Mouse (Mus musculus) hindbrain, embryonic 15.5 days (tissue): ENCODE measurements at regions not wholly inside any gene's neighbourhood (a gene's known extent, or its start where the extent isn't known, plus 50 kb on each side); places are given as distances from the start of the nearest gene placed in this dataset.

Experiments
- ATAC-seq: fragments of 200-750 bp; cut with Nextera tagmentation; 2 replicates; pipeline ENCODE4 v1.8.0; 2017; ENCODE audit warnings: low read depth, moderate number of reproducible peaks, moderate TSS enrichment; ENCODE audit not compliant: low FRiP score
- H3K27ac ChIP-seq: fragments of 300-500 bp; sonication (generic); replicated peaks from 2 replicates; pipeline ENCODE4 v1.5.1; 2015; ENCODE audit warnings: mild to moderate bottlenecking, inconsistent platforms
- H3K27me3 ChIP-seq: fragments of 300-500 bp; sonication (generic); 2 replicates; pipeline ENCODE4 v1.6.1; 2015; ENCODE audit warnings: control low read depth, inconsistent platforms
- H3K36me3 ChIP-seq: fragments of 300-500 bp; sonication (generic); 2 replicates; pipeline ENCODE4 v1.6.1; 2015; ENCODE audit warnings: control low read depth, inconsistent platforms
- H3K4me1 ChIP-seq: fragments of 300-500 bp; sonication (generic); replicated peaks from 2 replicates; pipeline ENCODE4 v1.6.1; 2015; ENCODE audit warnings: control low read depth, inconsistent platforms
- H3K4me2 ChIP-seq: fragments of 300-500 bp; sonication (generic); 2 replicates; pipeline ENCODE4 v1.6.1; 2015; ENCODE audit warnings: moderate library complexity, mild to moderate bottlenecking, inconsistent platforms
- H3K4me3 ChIP-seq: fragments of 300-500 bp; sonication (generic); 2 replicates; pipeline ENCODE4 v1.5.1; 2015; ENCODE audit warnings: mild to moderate bottlenecking, inconsistent platforms
- H3K9ac ChIP-seq: fragments of 300-500 bp; sonication (generic); 2 replicates; pipeline ENCODE4 v1.6.1; 2015; ENCODE audit warnings: inconsistent platforms
- H3K9me3 ChIP-seq: fragments of 300-500 bp; sonication (generic); 2 replicates; pipeline ENCODE4 v1.6.1; 2016; ENCODE audit warnings: control low read depth, inconsistent platforms
- WGBS: fragments of 180-500 bp; shearing (Covaris S2); methylation state at CpG from one replicate; pipeline ENCODE4 v1.1.7; 2015; 5-methylcytosine and 5-hydroxymethylcytosine counted together

- Histone ChIP-seq H3K27me3 (no peaks in the 10 kb centered on the region), H3K9ac (no peak overlapping the region), H3K36me3 (no peaks in the 10 kb centered on the region), H3K4me1 (no peaks in the 10 kb centered on the region), H3K4me2 (no peak overlapping the region), H3K9me3 (no peaks in the 10 kb centered on the region), H3K27ac (no peak overlapping the region), H3K4me3 (no peak overlapping the region)
- 69% methylated on average over 11 of the region's 11 CpGs for WGBS
- no peak for ATAC-seq
These were observed 433.8 kb downstream of the Gsdmc2 start for GRCm38 (mm10) chr15:63410994-63411770.

- H3K27me3 ChIP-seq = no peaks in the 10 kb centered on the region
- no peak for ATAC-seq
- no peaks in the 10 kb centered on the region for H3K9me3 ChIP-seq
- H3K9ac ChIP-seq = no peak overlapping the region
- no peaks in the 10 kb centered on the region for H3K4me1 ChIP-seq
- H3K4me2 ChIP-seq = no peak overlapping the region
- H3K36me3 ChIP-seq = no peaks in the 10 kb centered on the region
- H3K27ac ChIP-seq = no peak overlapping the region
- 69% methylated on average over 3 of the region's 3 CpGs for WGBS
- H3K4me3 ChIP-seq = no peak overlapping the region
These were observed 444.5 kb downstream of the Gsdmc2 start for GRCm38 (mm10) chr15:63400445-63400844.

GRCm38 (mm10) chr15:63400011-63400410 lies 445.0 kb downstream of the Gsdmc2 start:
- Histone ChIP-seq H3K36me3 (no peaks in the 10 kb centered on the region), H3K4me2 (no peak overlapping the region), H3K4me1 (no peaks in the 10 kb centered on the region), H3K27ac (no peak overlapping the region), H3K9me3 (no peaks in the 10 kb centered on the region), H3K4me3 (no peak overlapping the region), H3K27me3 (no peaks in the 10 kb centered on the region), H3K9ac (no peak overlapping the region)
- ATAC-seq = no peak
- WGBS = 79% methylated on average over 1 of the region's 1 CpGs

GRCm38 (mm10) chr15:63397485-63397884 lies 447.5 kb downstream of the Gsdmc2 start:
- H3K4me1 ChIP-seq = no peaks in the 10 kb centered on the region
- H3K4me2 ChIP-seq = no peak overlapping the region
- no peaks in the 10 kb centered on the region for H3K9me3 ChIP-seq
- no peak overlapping the region for H3K4me3 ChIP-seq
- no peak overlapping the region for H3K27ac ChIP-seq
- H3K36me3 ChIP-seq = no peaks in the 10 kb centered on the region
- H3K27me3 ChIP-seq = no peaks in the 10 kb centered on the region
- ATAC-seq = no peak
- no peak overlapping the region for H3K9ac ChIP-seq
- WGBS = 97% methylated on average over 3 of the region's 3 CpGs

GRCm38 (mm10) chr15:63377258-63377657 lies 467.7 kb downstream of the Gsdmc2 start:
- H3K27ac ChIP-seq = no peak overlapping the region
- no peaks in the 10 kb centered on the region for H3K27me3 ChIP-seq
- no peak overlapping the region for H3K4me3 ChIP-seq
- H3K9me3 ChIP-seq = no peaks in the 10 kb centered on the region
- ATAC-seq = no peak
- 90% methylated on average over 2 of the region's 2 CpGs for WGBS
- H3K4me1 ChIP-seq = no peaks in the 10 kb centered on the region
- no peak overlapping the region for H3K9ac ChIP-seq
- no peaks in the 10 kb centered on the region for H3K36me3 ChIP-seq
- no peak overlapping the region for H3K4me2 ChIP-seq

GRCm38 (mm10) chr15:63371328-63372023 lies 473.5 kb downstream of the Gsdmc2 start:
- no peak for ATAC-seq
- Histone ChIP-seq H3K9me3 (no peaks in the 10 kb centered on the region), H3K36me3 (no peaks in the 10 kb centered on the region), H3K4me1 (no peaks in the 10 kb centered on the region), H3K4me3 (no peak overlapping the region), H3K27me3 (no peaks in the 10 kb centered on the region), H3K4me2 (no peak overlapping the region), H3K9ac (no peak overlapping the region), H3K27ac (no peak overlapping the region)
- WGBS = 83% methylated on average over 4 of the region's 4 CpGs

- no peak overlapping the region for H3K27ac ChIP-seq
- no peak overlapping the region for H3K4me2 ChIP-seq
- H3K4me3 ChIP-seq = no peak overlapping the region
- no peaks in the 10 kb centered on the region for H3K4me1 ChIP-seq
- H3K27me3 ChIP-seq = no peaks in the 10 kb centered on the region
- no peak for ATAC-seq
- H3K9me3 ChIP-seq = no peaks in the 10 kb centered on the region
- WGBS = 98% methylated on average over 1 of the region's 1 CpGs
- H3K36me3 ChIP-seq = no peaks in the 10 kb centered on the region
- H3K9ac ChIP-seq = no peak overlapping the region
These were observed 480.5 kb downstream of the Gsdmc2 start for GRCm38 (mm10) chr15:63364473-63364872.

- ATAC-seq = no peak
- Histone ChIP-seq H3K27ac (no peak overlapping the region), H3K4me2 (no peak overlapping the region), H3K9me3 (no peaks in the 10 kb centered on the region), H3K4me1 (no peaks in the 10 kb centered on the region), H3K4me3 (no peak overlapping the region), H3K27me3 (no peaks in the 10 kb centered on the region), H3K9ac (no peak overlapping the region), H3K36me3 (no peaks in the 10 kb centered on the region)
- WGBS = 73% methylated on average over 7 of the region's 7 CpGs
These were observed 484.6 kb downstream of the Gsdmc2 start for GRCm38 (mm10) chr15:63360402-63360801.

GRCm38 (mm10) chr15:63341730-63342129 lies 503.2 kb downstream of the Gsdmc2 start:
- ATAC-seq = no peak
- Histone ChIP-seq H3K4me1 (no peaks in the 10 kb centered on the region), H3K9me3 (no peaks in the 10 kb centered on the region), H3K27ac (no peak overlapping the region), H3K36me3 (no peaks in the 10 kb centered on the region), H3K4me2 (no peak overlapping the region), H3K4me3 (no peak overlapping the region), H3K9ac (no peak overlapping the region), H3K27me3 (no peaks in the 10 kb centered on the region)
- 85% methylated on average over 2 of the region's 2 CpGs for WGBS

- Histone ChIP-seq H3K4me3 (no peak overlapping the region), H3K36me3 (no peaks in the 10 kb centered on the region), H3K27ac (no peak overlapping the region), H3K4me2 (no peak overlapping the region), H3K9ac (no peak overlapping the region), H3K27me3 (no peaks in the 10 kb centered on the region), H3K4me1 (no peaks in the 10 kb centered on the region), H3K9me3 (no peaks in the 10 kb centered on the region)
- 43% methylated on average over 6 of the region's 6 CpGs for WGBS
- ATAC-seq = no peak
These were observed 504.5 kb downstream of the Gsdmc2 start for GRCm38 (mm10) chr15:63340322-63341060.

GRCm38 (mm10) chr15:63319666-63320065 lies 525.3 kb downstream of the Gsdmc2 start:
- no peaks in the 10 kb centered on the region for H3K27me3 ChIP-seq
- WGBS = 38% methylated on average over 1 of the region's 1 CpGs

GRCm38 (mm10) chr15:63310426-63310825 lies 534.6 kb downstream of the Gsdmc2 start:
- no peak for ATAC-seq
- WGBS = 62% methylated on average over 2 of the region's 2 CpGs

More at GRCm38 (mm10) chr15:63319666-63320065, 525.3 kb downstream of the Gsdmc2 start:
- Histone ChIP-seq H3K9ac (no peak overlapping the region), H3K36me3 (no peaks in the 10 kb centered on the region), H3K4me3 (no peak overlapping the region), H3K9me3 (no peaks in the 10 kb centered on the region), H3K27ac (no peak overlapping the region), H3K4me1 (no peaks in the 10 kb centered on the region), H3K4me2 (no peak overlapping the region)
- no peak for ATAC-seq

More at GRCm38 (mm10) chr15:63310426-63310825, 534.6 kb downstream of the Gsdmc2 start:
- H3K36me3 ChIP-seq = no peaks in the 10 kb centered on the region
- H3K9me3 ChIP-seq = no peaks in the 10 kb centered on the region
- H3K4me3 ChIP-seq = no peak overlapping the region
- no peak overlapping the region for H3K9ac ChIP-seq
- H3K27me3 ChIP-seq = no peaks in the 10 kb centered on the region
- no peak overlapping the region for H3K4me2 ChIP-seq
- no peak overlapping the region for H3K27ac ChIP-seq
- H3K4me1 ChIP-seq = no peaks in the 10 kb centered on the region
